Mouse (Mus musculus) bone marrow macrophage, adult 2 months (primary cell): ENCODE data around the gene Det1. TPM values are rescaled to one million over a fixed set of nuclear protein-coding genes. Genes with fewer than 3 reads are reported as not detected.
A peak's percentile ranks its signal among the peaks of the same experiment; 100 is the strongest.

Experiments used
- H3K27ac ChIP-seq: 2 replicates; pipeline ENCODE4 v1.5.1; 2012; ENCODE audit warnings: low read depth, low read length; ENCODE audit not compliant: insufficient read depth
- H3K4me1 ChIP-seq: 2 replicates; pipeline ENCODE4 v1.6.1; 2012; ENCODE audit warnings: low read length; ENCODE audit not compliant: control insufficient read depth, insufficient read depth
- H3K4me3 ChIP-seq: 2 replicates; pipeline ENCODE4 v1.5.1; 2012; ENCODE audit warnings: mild to moderate bottlenecking, low read length, moderate library complexity; ENCODE audit not compliant: insufficient read depth
- CTCF ChIP-seq: IDR thresholded peaks from 2 replicates; pipeline ENCODE4 v1.5.1; 2012; ENCODE audit warnings: low read depth, mild to moderate bottlenecking, low read length, moderate library complexity
- POLR2A ChIP-seq: IDR thresholded peaks from 2 replicates; pipeline ENCODE4 v1.6.1; 2012; ENCODE audit warnings: mild to moderate bottlenecking, low read depth, low read length, borderline replicate concordance
- polyA plus RNA-seq: library from polyadenylated mRNA; stranded (reverse); fragments of >200 nt; gene quantifications from 2 replicates; pipeline ENCODE4 v1.2.4, GENCODE M21; 2012; ENCODE audit not compliant: missing spikeins, insufficient read depth, insufficient read length

Det1 gene
- polyA plus RNA-seq, 1 experiment: 6.7 TPM

DNA sequence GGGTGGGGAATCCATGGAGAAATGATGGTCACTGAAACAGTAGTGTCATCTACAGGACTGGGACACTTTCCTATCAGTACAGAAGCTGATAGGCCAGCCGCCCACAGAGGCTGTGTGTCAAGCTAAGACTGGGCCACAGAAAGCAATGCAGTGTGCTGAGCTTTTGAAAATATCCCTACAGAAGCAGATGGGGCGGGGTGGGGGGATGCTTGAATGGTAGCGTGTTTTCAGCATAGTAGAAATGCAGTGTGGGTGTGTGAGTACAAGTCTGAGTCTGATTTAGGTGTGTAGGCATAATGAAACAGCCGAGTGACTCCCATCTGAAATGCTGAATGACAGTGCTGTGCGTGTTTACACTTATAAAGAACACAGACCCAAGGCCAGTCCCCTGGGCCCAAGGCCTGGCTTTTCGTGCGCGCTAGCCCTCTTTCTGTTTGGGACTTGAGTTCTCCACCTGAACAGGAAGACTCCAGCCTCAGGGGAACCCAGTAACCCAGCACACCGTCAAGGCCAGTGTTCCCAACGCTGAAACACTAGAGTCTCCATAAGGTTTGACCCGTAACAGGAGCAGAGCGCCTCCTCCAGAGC, 59.2 kb downstream of the Det1 start:
- Histone ChIP-seq H3K4me1 (no peaks in the 10 kb centered on the region), H3K4me3 (no peak overlapping the region), H3K27ac (no peak overlapping the region)
- TF ChIP-seq POLR2A: no peak
- no peak for TF ChIP-seq CTCF

DNA sequence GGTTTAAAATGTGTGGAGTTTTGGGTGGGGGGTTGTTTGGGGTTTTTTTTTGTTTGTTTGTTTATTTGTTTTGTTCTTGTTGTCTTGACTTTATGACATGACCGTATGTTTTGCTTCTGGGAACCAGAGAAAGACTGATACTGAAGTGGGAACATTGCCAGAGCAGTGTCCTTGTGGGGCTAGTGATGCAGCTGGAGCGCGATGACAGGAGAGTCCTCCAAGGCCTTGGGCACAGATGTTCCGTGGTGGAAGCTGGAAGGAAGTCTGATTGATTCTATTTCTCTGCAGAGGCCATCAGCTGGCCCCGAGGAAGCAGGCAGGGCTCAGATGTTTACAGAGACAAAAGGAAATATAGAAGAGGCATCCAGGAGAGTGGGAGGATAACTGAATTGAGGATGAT, 61.2 kb downstream of the Det1 start:
- TF ChIP-seq POLR2A (no peak), CTCF (no peak)
- H3K4me1 ChIP-seq: peaks cover 5% of the 10 kb centered on the region
- no peak overlapping the region for H3K4me3 ChIP-seq
- H3K27ac ChIP-seq: no peak overlapping the region

DNA sequence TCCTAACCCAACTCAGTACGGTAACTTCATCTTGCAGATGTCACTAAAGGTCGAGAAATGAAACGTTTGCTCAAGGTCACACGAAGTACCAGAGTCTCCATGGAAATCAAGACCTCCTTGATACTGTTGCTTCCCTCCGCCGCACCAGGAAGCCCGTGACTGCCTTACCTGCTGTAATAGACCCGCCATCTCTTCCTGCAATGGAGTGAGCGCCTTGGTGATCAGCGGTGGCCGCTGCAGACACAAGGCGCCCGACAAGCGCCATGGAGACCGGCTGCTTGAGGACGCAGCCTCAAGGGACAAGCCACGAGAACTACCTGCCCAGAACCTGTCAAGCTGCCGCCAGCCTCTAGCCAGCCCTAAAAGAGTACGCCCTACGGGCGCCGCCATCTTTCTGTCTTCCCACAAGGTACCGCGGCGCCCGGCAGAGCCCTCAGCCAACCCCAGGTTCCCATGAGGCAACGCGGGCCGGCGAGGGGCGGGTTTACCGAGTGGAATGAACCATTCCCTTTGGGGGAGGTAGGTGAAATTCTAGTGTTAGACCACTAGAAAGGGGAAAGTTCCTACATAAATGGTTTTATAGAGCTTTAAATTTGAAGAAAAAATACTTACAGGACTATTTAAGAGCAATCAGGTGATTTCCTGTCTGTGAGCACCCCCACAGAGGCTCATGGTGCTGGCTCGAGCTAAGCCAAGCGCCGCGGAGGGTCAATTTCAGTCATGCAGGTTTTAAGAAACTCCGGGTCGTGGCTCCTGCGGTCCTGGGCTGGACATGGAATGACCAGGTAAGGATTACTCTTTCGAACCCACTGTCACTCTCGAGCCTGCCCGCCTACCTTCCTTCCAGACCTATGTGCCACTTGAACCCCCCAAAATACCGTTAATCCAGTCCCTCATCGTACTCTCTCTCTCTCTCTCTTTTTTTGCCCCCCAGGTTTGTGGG, 64.2 kb downstream of the Det1 start, which contains the start of the genes Mrps11 and Mrpl46:
Gene Mrps11, plus strand, starts transcription at position 481 of the 943 bp plus-strand sequence.
Gene Mrpl46, minus strand, starts transcription at position 893 of the 943 bp plus-strand sequence.
- TF ChIP-seq CTCF (no peak), POLR2A (no peak)
- Histone ChIP-seq H3K4me3 (peak within 1 kb of the TSS; percentile 63), H3K4me1 (peaks cover 5% of the 10 kb centered on the region), H3K27ac (no peak within 1 kb of the TSS)

DNA sequence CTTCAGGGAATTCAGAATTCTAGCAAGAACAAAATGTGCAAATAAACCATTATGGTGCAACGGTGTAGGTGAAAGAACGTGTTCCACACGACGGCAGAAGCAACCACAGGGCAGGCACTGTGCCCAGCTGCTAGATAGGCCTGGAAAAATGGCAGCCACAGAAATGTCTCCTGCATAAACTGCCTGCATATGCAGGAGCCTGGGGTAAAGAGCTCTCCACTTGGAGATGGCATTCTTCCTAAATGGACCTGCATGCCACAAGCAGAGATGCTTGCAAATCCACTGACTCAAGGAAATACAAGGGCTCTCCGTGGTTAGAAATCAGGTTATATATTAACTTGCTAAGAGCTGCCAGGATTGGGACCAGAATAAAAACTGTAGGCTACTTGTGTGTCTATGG, 68.3 kb downstream of the Det1 start:
- TF ChIP-seq POLR2A (no peak), CTCF (no peak)
- Histone ChIP-seq H3K27ac (no peak overlapping the region), H3K4me1 (peaks cover 5% of the 10 kb centered on the region), H3K4me3 (no peak overlapping the region)

Other genes with a start within 250 kb of the Det1 start
- gene Ntrk3, start 109.3 kb downstream of the Det1 start, polyA plus RNA-seq: 0.27 TPM in 1 of 2 replicates, not detected in the other
- 19.4 and 21.5 TPM in 2 replicates for gene Mrps11, start 64.1 kb downstream of the Det1 start, polyA plus RNA-seq
- gene Mrpl46, start 63.7 kb downstream of the Det1 start, polyA plus RNA-seq: 16.0 and 17.0 TPM in 2 replicates
- 12.8 and 14.6 TPM in 2 replicates for gene Aen, start 48.6 kb upstream of the Det1 start, polyA plus RNA-seq
- gene Isg20, start 66.2 kb upstream of the Det1 start, polyA plus RNA-seq: 9.1 and 12.4 TPM in 2 replicates
- not detected in 2 replicates for gene Acan, start 206.2 kb upstream of the Det1 start, polyA plus RNA-seq